Mouse (Mus musculus) 3T3-L1 (cell line): ENCODE data around the gene Inafm1.
"Not testable (repeated sequence)": the region's sequence is repeated elsewhere in the genome, so short reads cannot be mapped to it uniquely, and the experiment has no call there.

ENCODE experiments used
- DNase-seq: peaks from one replicate; pipeline ENCODE4 v3.0.0-alpha.2; 2015; ENCODE audit warnings: low read depth, low spot score

Gene Inafm1

DNA sequence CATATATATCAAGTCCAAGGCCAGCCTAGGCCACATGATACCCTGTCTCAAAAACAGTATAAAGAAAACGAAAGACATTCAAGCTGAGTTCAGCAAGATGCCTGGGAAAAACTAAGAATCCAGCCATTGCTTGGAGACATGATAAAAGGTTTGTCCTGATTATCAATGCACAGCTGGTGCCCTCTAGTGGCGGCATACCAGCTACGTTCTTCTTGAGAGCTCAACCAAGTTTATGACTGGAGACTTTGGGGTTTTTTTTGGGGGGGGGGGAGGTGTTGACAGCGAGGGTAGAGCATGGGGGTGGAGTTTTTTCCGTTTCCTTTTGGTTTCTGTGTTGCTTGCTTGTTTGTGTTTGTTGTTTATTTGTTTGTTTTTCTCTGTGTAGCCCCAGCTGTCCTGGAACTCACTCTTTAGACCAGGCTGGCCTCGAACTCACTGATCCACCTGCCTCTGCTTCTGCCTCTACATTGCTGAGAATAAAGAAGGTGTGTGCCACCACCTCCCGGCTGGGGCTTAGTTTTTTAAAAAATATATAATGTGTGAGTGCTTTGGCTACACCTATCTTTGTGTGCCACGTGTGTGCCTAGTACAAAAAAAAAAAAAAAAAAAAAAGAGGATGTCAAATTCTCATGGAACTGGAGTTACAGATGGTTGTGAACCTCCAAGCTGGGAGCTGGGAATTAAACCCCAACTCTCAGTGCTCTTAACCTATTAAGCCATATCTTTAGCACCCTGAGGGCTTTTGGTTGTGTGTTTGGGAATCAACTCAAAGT lies 10.2 kb downstream of the Inafm1 start:
- DNase-seq = peak; percentile 89

DNA sequence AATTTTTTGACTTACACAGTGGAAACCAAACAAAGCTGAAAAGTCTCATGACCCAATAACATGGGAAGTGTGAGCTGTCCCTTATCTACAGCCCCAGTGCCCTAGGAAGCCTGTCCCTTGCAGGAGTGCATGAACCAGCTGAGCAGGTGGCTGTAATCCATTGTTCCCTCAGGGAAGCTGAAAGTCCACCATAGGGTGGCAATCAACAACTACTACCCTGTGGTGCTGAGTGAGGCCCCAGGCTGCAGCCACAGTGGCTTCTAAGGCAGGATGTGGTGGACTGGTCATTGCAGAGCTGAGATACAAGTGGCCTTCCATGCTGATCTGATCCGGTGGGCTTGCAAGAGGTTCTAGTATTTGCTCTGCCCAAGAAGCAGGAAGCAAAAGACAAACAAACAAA lies 12.3 kb downstream of the Inafm1 start:
- DNase-seq = no peak

DNA sequence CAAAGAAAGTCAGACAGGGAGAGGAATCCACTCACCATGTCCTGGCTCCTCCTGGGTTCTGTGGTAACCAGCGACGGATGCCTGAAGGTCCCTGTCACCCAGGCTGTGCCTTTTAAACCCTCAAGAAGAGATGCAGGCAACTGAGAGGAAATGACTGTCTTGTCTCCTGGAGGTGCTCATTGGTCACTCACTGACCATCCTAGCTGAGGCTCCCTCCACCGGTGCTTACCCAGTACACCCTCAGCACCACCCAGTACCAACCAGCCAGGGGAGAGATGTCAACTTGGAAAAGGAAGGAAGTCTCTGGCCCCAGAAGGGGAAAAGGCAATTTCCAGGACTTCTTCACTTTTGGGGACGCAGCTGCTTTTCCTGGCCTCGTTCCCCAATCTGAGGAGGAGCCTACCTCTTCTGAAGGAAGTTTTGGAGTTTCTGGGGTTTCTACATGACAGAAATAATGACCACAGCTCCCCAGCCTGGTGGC lies 14.3 kb downstream of the Inafm1 start, which contains the start of gene C5ar1:
C5ar1 (minus strand) TSS at position 431 of the 481 bp plus-strand sequence.
- no peak for DNase-seq

DNA sequence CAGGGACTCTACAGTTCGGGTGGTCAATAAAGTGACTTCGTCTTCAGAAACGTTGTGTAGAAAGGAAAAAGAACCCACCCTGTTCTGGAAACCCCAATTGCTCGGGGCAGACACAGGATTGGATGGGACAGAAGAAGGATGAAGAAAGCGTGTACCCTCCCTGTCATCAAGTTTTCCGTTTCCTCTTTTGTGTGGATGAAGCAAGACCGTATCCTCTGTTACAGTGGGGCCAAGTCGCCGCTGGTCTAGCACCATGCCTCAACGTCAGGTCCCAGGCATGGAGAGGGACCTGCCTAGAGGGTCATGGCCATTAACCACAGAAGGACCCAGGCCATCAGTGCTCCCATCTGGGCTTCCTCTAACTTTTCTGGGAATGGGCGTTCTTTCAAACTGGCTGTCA lies 15.6 kb downstream of the Inafm1 start:
- DNase-seq = no peak

DNA sequence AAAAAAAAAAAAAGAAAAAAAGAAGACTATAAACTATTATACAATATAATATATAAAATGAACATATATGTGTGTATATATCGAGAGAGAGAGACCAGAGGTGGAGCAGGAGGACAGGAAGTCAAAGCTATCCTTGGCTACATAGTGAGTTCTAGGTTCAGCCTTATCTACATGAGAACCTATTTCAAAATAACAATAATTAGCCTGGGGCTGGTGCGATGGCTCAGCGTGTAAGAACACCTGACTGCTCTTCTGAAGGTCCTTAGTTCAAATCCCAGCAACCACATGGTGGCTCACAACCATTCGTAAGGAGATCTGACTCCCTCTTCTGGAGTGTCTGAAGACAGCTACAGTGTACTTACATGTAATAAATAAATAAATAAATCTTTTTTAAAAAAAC lies 17.5 kb downstream of the Inafm1 start:
- DNase-seq = not testable (repeated sequence)

DNA sequence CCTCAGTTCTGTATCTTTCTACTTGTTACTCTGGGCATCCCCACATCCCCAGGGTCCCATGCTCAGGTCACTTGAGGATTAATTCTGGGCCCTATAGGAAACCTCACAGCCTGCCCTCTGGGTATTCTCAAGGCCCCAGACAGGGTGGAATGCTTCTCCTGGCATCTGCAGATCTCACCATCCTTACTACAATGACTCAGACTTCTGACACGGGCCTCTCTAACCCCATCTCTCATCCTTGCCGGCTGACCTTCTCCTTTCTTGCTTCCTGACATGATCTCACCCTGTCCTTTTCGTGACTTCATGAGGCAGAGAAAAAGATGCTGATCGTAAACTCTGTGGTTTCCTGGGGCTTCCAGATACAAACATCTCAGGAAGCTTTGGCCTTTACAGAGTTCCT lies 19.2 kb downstream of the Inafm1 start:
- DNase-seq = peak; percentile 71

DNA sequence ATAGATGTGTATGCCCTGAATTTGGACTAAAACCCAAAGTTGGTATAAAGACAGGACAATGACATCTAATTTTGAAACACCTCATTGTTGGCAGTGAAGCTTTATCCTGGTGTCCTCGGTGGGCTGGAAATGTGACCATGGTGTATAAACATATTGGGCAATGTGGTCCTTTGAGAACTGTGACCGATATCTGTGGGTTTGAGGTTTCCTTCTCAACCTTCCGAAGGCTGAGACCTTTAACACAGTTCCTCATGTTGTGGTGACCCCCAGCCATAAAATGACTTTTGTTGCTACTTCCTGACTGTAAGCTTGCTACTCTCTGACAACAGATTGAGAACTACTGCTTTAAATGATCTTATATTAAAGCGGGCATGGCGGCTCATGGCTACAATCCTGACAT lies 22.7 kb downstream of the Inafm1 start:
- no peak for DNase-seq

DNA sequence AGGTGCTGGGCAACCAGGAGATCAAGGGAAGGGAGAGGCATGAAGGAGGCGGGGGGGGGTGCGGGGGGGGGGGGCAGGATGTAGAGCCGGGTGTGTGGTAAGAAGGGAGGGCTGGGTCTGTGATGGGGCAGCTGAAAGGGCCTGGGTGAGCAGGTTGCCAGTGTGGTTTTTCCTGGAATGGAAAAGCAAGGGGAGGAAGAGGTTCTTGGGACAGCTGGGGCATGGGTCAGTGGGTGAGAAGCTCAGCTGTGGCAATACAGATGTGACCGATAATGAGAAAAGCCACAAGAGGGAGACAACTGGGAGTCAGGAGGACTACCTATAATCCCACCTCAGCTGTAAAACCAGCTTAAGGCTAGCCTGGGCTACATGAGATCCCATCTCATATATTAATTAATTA lies 27.5 kb downstream of the Inafm1 start:
- no peak for DNase-seq

DNA sequence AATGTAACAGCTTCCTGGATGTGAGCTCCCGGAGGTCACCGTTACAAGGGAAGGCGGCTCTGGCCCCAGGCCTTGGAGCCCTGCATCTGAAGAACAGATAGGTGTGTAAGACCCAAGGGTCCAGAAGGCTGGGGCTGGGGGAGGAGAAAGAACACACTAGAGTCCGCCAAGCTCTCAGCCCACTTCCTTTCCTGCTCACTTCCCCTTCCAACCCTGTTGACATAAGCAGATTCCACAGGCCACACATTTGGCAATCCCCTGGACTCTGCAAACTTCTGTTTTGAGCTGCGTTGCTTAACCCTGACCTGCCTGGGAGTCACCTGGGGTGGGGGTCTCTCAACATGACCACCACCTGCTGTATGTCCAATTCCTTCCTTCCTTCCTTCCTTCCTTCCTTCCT lies 29.4 kb downstream of the Inafm1 start, which contains the start of gene C5ar2:
C5ar2 (minus strand) TSS at position 88 of the 400 bp plus-strand sequence.
- no peak for DNase-seq

DNA sequence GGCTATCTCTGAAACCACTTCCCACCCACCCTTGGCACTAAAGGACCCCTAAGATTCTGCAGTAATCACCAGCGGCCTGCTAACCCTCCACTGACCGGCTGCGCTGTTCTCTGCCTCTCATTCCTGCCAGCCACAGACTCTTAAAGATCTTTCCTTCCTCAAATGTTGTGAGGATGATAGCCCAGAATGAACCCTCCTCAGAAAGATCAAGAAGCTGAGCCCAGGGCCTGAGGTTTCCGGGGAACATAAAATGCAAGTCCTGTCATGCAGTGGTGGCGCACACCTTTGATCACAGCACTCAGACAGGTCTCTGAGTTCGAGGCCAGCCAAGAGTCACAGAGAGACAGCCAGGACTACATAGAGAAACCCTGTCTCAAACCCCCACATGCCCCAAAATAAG lies 31.2 kb downstream of the Inafm1 start:
- no peak for DNase-seq

DNA sequence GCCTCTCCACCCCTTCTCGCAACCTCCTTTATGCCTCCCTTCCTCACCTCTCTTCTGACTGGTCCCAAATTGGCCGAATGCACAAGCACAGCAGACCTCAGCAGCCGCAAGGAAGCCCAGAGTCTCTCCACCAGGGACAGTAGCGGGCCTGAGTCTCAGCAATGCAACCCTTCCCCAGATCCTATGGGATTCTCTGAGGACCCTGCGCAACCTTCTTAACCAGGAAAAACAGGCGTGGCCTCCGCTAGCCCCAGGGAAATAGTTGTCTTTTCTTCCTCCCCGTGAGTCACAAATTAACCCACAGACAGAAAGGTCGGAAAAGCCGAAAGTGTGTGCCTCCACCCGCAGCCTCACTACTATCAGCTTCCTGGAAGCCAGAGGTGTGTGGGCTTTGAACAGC lies 31.6 kb downstream of the Inafm1 start:
- DNase-seq = peak; percentile 24

DNA sequence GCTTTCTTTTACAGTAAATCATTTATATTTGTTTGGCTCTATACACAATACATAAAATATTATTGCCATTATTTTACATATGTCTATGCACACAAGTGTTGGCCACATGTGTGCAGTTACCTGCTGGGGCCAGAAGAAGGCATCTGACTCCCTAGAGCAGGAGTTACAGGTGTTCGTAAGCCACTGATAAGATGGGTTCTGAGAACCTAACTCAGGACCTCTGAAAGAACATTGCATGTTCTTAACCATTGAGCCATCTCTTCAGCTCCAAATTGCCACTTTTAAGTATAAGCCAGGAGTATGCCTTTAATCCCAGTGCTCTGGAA lies 32.5 kb downstream of the Inafm1 start:
- DNase-seq = no peak

DNA sequence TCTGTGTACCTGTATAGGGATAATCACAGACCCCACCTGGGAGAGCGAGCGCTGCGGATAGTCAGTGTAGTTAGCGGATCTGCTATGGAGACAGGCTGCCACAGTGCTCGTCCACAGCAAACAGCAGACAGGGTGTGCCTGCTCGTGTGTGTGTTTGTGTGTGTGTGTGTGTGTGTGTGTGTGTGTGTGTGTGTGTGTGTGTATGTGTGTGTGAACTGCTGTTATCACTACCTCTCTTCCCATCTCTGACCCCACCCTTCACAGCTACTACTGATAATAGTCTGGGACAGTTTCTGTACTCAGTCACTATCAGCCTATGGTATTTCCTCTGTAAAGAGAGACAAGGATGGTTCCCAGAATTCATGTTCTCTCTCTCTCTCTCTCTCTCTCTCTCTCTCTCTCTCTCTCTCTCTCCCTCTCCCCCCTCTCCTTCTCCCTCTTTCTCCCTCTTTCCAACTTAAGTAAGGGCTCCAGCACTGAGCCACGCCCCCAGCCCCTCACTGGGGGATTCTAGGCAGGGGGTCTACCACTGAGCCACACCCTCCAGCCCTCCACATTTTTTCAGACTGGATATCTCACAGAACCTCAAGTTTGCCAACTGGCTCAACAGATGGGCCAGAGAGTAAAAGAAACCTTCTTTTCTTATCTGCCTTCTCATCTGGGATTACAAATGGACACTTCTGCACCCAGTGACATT lies 33.0 kb downstream of the Inafm1 start:
- no peak for DNase-seq

DNA sequence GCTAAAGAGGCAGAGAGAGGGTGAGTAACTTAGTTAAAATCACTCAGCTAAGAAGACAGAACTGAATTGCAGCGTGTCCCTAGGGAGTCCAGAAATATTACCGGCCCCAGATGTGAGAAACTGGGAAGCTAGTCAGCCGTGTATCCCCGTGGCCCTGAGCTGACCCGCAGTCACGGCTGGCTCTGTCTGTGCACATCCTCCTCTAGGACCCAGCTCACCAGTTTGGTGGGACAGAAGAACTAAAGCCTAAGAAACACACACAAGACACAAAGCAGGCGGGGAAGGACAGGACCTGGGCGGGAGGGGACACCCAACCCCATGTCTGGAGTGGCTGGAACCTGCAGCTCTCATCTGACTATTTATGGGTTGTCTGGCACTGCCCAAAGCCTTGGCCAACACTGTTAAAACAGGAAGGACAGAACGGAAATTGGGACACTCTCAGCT lies 33.8 kb downstream of the Inafm1 start:
- DNase-seq = peak; percentile 33

DNA sequence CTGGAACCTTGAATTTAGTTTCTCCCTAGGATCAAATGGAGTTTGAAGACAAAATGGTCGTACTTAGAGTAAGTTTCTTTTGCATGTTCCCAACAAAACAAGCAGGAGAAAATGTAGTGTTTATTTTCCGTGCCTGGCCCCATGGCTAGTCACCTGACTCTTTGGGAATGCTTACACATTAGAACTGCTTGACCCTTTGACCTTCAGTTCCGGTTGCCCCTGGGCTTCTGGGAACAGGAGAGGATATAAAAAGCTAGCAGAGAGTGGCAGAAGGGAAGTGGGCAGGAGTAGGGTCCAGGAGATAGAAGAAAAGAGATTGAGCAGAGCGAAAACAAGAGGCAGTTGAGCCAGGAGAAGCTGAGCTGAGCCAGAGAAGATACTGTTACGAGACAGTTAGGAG lies 43.5 kb downstream of the Inafm1 start:
- DNase-seq = peak; percentile 27
